Mouse (Mus musculus): ENCODE data around the gene Scamp2.

GRCm38 (mm10) chr9:57618854-57619253 lies 58.1 kb downstream of the Scamp2 start:
- TF ChIP-seq CTCF (IDR thresholded peaks at IDR 0.05; ENCODE audit: insufficient read depth, low read length) (no peak), POLR2A (IDR thresholded peaks at IDR 0.05; ENCODE audit: borderline replicate concordance, extremely low read depth, low read depth, low read length) (no peak)
